Mouse (Mus musculus) ES-CJ7 (cell line): ENCODE measurements at regions not wholly inside any gene's neighbourhood (a gene's known extent, or its start where the extent isn't known, plus 50 kb on each side); places are given as distances from the start of the nearest gene placed in this dataset.
A peak's percentile ranks its signal among the peaks of the same experiment; 100 is the strongest.

Experiments
- DNase-seq: peaks from one replicate; pipeline ENCODE4 v3.0.0; 2011; ENCODE audit warnings: low read depth, low spot score

- no peak for DNase-seq
Observed at GRCm38 (mm10) chr10:43710886-43711256, 132.8 kb downstream of the Cd24a start.

GRCm38 (mm10) chr10:43712657-43713056 lies 134.6 kb downstream of the Cd24a start:
- DNase-seq = no peak

- peak; percentile 70 for DNase-seq
Observed at GRCm38 (mm10) chr10:43718768-43719167, 140.7 kb downstream of the Cd24a start.

DNA sequence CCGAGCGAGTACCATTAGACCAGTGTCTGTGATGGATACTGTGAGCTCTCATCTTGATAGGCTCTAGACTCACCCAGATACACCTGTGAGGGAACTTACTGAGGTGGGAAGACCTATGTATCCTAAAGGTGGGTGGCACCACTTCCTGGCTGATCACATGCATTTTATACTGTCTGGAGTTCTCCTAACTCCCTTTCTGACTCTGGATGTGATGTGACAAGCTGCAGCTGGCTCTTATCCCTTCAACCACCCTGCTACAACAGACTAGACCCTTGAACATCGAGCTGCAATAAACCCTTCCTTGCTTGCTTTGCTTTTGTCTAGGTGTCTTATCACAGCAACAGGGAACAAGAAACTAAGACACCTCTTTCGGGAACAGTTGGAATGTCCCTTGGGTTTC lies 143.3 kb downstream of the Cd24a start:
- DNase-seq = no peak

GRCm38 (mm10) chr10:43722164-43722563 lies 144.1 kb downstream of the Cd24a start:
- DNase-seq = no peak

DNA sequence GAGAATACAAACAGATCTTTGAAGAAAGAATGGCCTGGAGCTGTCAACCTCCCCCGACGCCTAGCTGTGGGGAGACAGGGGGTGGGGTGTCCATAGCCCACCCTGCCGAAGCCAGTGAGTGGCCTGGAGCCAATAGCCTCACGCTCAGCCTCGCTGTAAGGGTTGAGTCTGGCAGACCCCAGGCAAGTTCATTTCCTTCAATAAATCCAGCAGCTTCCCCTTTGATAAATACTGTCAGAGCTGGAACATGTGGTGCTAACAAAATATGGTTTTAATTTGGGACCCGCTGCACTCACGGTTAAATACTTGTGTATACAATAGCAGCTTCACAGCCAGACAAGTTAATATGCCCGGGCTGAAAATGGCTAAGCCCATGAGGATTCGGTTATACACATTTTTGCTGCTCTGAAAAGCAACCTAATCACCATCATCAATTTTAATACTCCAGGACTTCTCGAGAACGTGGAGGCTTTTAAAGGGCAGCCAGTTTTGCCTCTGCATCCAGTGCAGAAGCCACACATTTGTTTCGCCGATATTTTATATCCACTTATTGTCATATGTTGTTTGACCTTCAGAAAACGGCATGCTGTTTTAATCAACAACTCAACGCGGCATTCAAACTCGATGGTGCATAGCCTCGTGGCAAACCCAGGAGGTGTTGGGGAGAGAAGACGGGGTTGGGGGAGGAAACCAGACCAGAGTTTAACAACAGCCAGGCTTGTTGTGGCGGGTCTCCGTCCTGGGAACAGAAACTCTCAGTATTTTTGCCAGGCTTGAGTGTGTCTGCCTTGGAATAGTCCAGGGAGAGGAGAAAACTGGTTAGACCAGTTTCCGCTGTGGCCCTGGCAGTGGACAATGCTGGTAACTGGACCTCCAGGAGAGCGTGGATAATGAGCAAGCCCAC lies 144.9 kb downstream of the Cd24a start:
- peak; percentile 11 for DNase-seq

DNA sequence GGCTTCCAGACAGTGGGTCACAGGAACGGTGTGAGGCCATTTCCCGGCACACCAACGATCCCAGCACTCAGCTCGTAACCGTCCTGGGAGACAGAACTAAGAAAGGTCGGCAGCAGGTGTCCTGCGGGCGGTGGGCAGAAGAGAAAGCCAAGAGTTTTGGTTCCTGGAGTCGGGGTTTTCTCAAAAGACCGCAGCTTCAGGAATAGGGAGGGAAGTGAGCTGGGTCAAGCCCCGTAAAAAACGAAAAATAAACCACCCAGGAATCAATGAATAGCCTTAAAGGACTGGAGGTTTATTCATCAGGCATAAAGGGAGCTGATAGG lies 145.5 kb downstream of the Cd24a start:
- no peak for DNase-seq

DNA sequence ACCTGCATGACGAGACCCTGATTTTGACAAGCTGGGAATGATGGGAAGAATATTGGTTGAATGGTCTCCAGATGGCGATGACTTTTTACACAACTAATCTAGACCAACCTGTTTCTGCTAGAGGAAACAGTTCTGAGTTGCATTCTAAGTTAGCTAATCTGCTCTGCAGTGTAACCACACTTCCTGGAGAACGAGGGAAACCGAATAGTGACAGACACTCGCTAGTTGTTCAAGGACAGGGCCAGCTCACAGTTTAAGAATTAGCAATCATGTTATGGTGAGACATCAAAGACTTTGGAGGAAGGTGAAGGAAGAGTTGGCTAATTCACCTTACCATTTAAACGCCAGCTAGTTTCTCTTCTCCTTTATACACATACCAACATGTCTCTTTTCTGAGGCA lies 149.7 kb downstream of the Cd24a start:
- no peak for DNase-seq

- no peak for DNase-seq
Observed at GRCm38 (mm10) chr10:43729184-43729583, 151.1 kb downstream of the Cd24a start.

- DNase-seq = no peak
Observed at GRCm38 (mm10) chr10:43733618-43734415, 155.7 kb downstream of the Cd24a start.

GRCm38 (mm10) chr10:43739181-43739580 lies 161.1 kb downstream of the Cd24a start:
- DNase-seq = no peak

DNA sequence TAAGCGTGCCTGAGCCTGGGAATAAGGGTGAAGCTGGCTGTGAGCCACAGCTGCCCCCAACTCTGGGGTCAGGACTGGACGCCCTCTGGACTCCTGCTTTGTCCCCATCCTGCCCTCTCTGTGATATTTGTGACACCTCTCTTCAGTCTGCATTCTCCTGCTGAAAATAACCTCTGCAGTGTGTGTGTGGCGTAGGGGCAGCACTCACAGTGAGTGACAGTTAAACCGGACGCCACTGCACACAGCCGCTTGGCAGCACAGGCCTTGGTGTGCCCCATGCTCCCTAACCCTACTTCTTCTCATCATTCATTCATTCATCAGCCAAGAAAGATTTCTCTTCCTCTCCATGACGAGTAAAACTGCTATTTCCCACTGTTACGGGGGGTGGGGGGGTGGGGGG lies 161.6 kb downstream of the Cd24a start:
- no peak for DNase-seq

- no peak for DNase-seq
Observed at GRCm38 (mm10) chr10:43740204-43740865, 161.2 kb downstream of the Qrsl1 start.

DNA sequence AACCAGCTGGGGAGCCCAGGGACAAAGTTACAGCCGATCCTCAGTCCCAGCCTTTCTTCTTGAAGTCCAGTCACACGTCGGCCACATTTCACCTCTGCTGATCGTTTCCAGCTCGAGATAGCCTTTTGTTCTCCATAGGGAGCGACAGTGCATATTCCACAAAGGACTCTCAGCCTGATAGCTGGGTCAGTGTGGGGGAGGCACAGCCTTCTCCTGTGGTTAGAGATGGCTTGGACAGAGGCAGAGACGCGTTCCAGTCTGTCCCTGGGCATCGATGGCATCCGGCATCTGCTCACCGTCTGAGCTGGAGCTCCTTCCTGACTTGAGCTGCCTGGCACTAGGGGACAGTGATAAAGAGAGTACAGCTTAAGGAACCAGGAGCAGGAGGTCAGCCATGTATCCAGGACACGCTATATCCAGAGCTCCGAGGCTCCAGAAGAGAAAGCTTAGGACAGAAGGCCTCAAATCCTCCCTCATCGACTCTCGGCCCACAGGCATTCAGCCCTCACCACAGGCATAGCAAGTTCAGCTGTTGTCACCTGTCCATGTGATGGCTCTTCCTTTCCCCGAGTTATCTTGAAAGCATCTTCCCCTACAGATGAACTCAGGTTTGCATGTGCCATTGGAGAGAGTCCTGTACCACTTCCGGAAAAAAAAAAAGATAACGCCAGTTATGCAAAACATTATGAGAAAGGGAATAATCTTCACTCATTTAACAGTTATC lies 160.0 kb downstream of the Qrsl1 start:
- peak; percentile 35 for DNase-seq

- peak; percentile 98 for DNase-seq
Observed at GRCm38 (mm10) chr10:43742085-43743054, 159.2 kb downstream of the Qrsl1 start.

GRCm38 (mm10) chr10:43743188-43744120 lies 158.1 kb downstream of the Qrsl1 start:
- DNase-seq = no peak

DNA sequence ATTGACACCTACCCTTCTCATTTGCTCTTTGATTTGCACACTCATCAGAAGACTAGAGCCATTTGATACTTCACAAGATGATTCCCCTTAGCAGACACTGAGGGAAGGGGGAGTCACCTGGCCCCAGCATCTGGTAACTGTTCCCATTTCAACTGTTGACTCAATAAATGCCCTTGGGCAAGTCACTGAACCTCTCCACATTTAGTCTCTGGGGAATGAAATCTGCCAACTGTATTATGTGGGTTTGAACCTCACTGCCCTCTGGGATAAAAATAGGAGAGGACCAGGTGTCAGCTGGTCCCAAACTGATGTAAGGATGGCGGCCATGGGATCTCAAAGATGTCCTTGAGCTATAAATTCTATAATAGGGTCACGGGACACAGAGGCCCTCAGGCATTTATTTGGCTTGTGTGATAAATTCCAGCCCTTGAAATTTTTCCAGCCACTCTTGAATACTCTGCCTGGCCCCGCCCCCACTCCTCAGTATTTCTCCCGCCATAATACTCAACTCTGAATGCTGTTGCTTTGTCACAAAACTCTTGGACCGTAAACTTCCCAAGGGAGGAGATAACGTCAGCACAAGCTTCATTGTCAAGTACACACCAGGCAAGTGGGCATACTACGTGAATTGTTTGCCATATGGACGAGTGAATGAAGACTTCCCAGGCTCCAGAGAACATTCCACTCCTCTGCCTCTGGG lies 155.5 kb downstream of the Qrsl1 start:
- DNase-seq = no peak

- no peak for DNase-seq
Observed at GRCm38 (mm10) chr10:43746631-43747001, 154.9 kb downstream of the Qrsl1 start.

GRCm38 (mm10) chr10:43747541-43747940 lies 154.0 kb downstream of the Qrsl1 start:
- DNase-seq = no peak
